Mouse (Mus musculus): ENCODE measurements around the gene Zcwpw1. TPM values are rescaled to one million over a fixed set of nuclear protein-coding genes. Genes with fewer than 3 reads are reported as not detected.

Zcwpw1 gene
- 15.0 to 20.7 TPM (median 19.2 TPM) in 4 replicates for total RNA-seq (2023)

DNA sequence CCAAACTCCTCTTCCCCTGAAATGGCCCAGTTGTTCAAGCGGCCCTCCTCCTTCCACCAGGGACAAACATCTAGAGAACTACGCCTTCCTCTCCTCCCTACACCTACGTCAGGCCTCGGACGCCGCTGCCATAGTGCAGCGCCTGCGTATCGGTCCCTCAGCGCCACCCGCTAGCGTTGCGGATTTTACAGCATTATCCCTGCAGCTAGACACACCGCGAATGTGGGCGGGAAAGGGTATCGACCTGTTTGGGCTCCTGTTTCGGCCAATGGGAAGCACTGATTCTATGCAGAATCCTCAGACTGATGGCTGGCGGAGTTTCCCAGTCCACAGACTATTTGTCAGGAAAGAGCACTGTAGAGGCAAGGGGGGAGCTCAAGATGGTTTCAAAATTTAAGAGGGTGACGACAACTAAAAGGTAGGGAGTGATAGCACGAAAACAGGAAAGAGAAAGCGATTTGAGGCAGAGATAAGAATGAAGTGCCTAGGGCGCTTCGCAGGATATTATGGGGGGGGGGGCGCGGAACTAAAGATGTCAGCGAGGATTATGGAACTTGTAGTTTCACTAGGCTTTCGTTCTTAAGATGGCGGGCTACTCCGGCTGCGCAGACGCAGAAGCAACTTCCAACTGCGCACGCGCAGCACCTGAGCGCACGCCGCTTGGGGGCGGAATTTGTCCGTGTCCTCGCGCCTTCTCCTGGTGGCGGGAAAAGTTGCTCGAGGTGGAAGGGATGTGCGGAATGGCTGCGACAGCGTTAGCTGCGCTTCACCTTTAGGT is at the start of gene Zcwpw1, which contains the start of gene Mepce:
Gene Zcwpw1, plus strand, starts transcription at position 648 of the 778 bp plus-strand sequence.
Gene Mepce, minus strand, starts transcription at position 505 of the 778 bp plus-strand sequence.

DNA sequence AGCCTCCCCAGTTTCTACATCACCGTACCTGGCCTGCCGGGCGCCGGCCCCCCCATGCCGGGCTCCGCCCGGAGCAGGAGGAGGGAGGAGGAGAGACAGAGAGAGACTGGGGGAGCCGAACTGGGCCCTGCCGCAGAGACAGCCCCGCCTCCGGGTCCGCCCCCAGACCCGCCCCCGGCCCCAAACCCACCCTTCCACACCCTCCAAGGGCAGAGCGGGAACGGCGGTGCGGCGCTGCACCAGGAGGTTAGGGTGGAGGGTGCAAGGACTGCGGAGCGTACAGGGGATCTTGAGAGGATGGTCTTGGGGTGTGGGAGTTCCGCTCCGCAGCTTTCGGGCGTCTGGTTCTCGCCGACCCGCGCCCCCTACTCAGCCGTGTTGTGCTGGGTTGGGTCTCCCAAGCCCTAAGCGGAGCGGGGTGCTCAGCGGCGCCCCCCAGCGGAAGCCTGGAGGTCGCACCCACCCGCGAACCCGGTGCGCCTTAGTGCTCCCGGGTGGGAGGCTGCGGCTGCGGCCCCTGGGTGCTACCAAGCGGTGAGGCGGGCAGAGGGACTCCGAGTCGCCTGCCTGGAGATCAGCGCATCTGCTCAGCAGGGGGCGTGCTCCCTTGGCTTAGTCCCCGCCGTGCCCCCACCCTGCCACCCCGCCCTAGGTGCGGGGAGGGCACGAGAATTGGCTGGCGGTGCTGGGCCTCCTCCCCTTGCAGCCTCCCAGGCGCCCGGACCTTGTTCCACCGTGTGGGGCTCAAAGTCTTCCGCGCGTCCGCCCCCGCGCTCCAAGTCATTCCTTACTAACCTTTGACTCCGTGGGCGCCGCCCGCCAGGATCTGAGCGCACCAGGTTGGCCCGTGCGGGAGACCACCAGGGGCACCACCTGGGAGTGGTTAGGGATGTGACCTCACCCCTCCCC is 46.3 kb upstream of the Zcwpw1 start, which contains the start of gene Nyap1:
Gene Nyap1, minus strand, starts transcription at position 585 of the 909 bp plus-strand sequence.

DNA sequence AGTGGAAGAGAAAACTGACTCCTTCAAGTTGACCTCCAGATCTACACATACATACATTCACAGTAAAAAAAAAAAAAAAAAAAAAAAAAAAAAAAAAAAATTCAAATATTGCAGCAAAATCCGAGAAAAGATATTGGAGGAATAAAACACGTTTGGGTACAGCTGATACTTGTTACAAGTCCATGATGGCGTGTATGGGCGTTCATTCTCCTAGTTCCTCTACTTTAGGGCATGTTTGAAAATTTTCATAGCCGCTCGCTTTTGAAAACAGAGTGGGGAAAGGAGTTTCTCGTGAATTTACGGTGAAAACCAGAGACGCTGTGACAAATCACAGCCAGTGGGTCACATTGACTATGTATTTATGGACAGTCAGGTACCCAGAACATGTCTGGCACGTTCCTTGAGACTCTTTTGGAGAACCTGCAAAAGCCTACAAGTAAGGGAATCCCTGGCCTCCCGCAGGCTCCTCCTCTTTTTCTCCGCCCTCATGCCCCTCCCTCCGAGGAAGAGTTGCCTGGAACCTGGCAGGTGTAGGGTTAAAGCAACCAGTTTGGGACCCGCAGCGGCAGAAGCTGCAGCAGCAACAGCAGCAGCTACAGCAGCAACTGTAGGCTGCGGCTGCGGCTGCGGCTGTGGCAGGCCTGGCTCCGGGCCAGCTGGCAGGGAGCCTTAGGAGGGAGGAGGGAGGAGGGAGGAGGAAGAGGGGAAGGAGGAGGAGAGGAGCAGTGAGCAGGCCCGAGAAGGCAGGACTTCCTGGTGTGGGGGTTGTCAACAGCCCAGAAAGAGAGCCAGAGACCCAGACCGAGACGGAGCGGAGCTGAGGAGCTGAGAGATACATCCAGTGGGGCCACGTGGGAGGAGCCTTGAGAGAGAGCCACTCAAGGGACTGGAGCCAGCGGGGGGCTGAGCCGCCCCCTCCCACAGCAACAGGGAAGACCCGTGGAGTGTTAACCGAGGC is 42.1 kb upstream of the Zcwpw1 start, which contains the start of gene Tsc22d4:
Gene Tsc22d4, plus strand, starts transcription at position 517 of the 958 bp plus-strand sequence.

DNA sequence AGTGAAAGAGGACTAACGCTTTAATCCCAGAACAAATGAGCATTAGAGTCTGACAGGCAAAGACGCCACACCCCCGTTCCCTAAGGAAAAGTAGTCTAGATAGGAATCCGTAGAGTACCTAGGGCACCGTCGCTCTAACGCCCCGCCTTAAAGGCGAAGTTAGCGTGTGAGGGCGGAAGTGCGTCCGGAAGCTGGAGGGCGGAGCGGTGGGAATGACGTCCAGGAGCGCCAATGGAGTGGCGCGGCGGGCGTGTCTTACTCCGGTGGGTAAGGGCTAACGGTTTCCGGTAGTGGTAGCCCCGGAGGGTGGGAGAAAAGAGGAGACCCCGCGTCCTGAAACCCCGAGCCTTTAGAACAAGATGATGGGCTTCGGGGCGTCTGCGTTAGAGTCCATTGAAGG is 9.0 kb upstream of the Zcwpw1 start, which contains the start of gene Ppp1r35:
Gene Ppp1r35, plus strand, starts transcription at position 215 of the 400 bp plus-strand sequence.

DNA sequence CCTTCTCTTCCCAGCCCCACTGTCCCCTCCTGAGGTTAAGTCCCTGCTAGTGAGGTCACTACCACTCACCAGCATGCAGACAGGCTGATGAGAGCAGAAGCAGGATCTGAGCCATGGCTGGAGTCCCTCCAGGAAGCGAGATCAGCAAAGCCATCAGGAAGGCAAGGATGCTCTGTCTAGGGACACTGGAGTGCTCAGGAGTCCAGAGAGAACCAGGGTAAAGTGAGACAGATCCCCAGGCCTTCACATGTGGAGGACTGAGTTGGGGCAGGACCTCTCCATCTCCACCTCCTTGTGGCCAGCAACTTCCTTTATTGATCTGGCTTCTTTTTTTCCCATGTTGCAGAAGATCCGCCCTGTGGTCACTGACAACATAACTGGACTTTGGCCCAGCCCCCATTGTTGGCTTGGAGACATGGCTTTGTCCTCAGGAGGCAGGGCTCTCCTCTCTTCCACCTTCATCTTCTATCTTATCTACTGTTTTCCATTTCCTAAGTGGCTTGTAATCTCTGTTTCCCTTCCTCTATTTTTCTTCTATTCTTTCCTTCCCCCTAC is 48.4 kb downstream of the Zcwpw1 start, which contains the start of gene Pilra:
Gene Pilra, minus strand, starts transcription at position 316 of the 555 bp plus-strand sequence.

DNA sequence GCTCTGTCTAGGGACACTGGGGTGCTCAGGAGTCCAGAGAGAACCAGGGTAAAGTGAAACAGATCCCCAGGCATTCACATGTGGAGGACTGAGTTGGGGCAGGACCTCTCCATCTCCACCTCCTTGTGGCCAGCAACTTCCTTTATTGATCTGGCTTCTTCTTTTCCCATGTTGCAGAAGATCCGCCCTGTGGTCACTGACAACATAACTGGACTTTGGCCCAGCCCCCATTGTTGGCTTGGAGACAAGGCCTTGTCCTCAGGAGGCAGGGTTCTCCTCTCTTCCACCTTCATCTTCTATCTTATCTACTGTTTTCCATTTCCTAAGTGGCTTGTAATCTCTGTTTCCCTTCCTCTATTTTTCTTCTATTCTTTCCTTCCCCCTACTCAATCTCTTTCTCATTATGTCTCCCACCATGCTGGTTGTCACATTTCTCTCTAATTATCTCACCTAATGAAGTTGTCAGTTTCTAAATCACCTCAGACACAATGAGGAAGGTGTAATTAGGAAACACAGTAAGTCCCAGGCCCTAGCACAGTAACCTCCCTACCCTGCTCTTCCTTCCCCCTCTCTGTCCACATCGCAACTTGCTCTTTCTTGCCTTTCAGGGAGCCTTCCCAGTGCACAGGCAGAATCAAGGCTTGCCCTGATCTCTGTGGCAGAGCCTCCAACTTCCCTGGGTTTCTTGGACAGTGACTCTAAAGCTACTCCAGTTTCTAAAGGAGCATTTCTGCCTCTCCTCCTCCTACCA is 70.5 kb downstream of the Zcwpw1 start, which contains the start of gene Pilrb1:
Gene Pilrb1, minus strand, starts transcription at position 147 of the 751 bp plus-strand sequence.

DNA sequence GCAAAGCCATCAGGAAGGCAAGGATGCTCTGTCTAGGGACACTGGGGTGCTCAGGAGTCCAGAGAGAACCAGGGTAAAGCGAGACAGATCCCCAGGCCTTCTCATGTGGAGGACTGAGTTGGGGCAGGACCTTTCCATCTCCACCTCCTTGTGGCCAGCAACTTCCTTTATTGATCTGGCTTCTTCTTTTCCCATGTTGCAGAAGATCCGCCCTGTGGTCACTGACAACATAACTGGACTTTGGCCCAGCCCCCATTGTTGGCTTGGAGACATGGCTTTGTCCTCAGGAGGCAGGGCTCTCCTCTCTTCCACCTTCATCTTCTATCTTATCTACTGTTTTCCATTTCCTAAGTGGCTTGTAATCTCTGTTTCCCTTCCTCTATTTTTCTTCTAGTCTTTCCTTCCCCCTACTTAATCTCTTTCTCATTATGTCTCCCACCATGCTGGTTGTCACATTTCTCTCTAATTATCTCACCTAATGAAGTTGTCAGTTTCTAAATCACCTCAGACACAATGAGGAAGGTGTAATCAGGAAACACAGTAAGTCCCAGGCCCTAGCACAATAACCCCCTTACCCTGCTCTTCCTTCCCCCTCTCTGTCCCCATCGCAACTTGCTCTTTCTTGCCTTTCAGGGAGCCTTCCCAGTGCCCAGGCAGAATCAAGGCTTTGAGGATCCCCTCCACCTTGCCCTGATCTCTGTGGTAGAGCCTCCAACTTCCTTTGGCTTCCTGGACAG is 84.2 kb downstream of the Zcwpw1 start, which contains the start of gene Pilrb2:
Gene Pilrb2, minus strand, starts transcription at position 172 of the 737 bp plus-strand sequence.

Other genes starting within 250 kb of the Zcwpw1 start
- not detected in 4 replicates for gene Actl6b, start 234.3 kb upstream of the Zcwpw1 start, total RNA-seq (2023)
- 0.44 to 1.0 TPM (median 0.49 TPM) in 3 of 4 replicates, not detected in the other for gene Tfr2, start 218.0 kb upstream of the Zcwpw1 start, total RNA-seq (2023)
- 35.5 to 53.4 TPM (median 47.2 TPM) in 4 replicates for gene Mospd3, start 186.7 kb upstream of the Zcwpw1 start, total RNA-seq (2023)
- 0.57 to 1.8 TPM (median 0.97 TPM) in 4 replicates for gene Pcolce, start 174.0 kb upstream of the Zcwpw1 start, total RNA-seq (2023)
- gene Fbxo24, start 158.8 kb upstream of the Zcwpw1 start, total RNA-seq (2023), result 0.35 to 1.1 TPM (median 0.51 TPM) in 4 replicates
- gene Lrch4, start 158.7 kb upstream of the Zcwpw1 start, total RNA-seq (2023), result 194 to 213 TPM (median 205 TPM) in 4 replicates
- gene Gm20605, start 158.6 kb upstream of the Zcwpw1 start, total RNA-seq (2023), result 60.1 to 69.9 TPM (median 63.7 TPM) in 4 replicates
- gene Sap25, start 146.5 kb upstream of the Zcwpw1 start, total RNA-seq (2023), result 70.9 to 87.6 TPM (median 79.5 TPM) in 4 replicates
- gene Irs3, start 142.1 kb upstream of the Zcwpw1 start, total RNA-seq (2023), result not detected in 4 replicates
- 15.2 to 20.8 TPM (median 18.0 TPM) in 4 replicates for gene Agfg2, start 103.1 kb upstream of the Zcwpw1 start, total RNA-seq (2023)
- 0.24 to 0.75 TPM (median 0.55 TPM) in 4 replicates for gene Nyap1, start 46.2 kb upstream of the Zcwpw1 start, total RNA-seq (2023)
- 195 to 220 TPM (median 202 TPM) in 4 replicates for gene Tsc22d4, start 42.1 kb upstream of the Zcwpw1 start, total RNA-seq (2023)
- 19.5 to 26.0 TPM (median 22.4 TPM) in 4 replicates for gene Ppp1r35, start 8.9 kb upstream of the Zcwpw1 start, total RNA-seq (2023)
- gene Mepce, start 143 bp upstream of the Zcwpw1 start, total RNA-seq (2023), result 80.8 to 118 TPM (median 101 TPM) in 4 replicates
- 0.45 to 3.5 TPM (median 2.1 TPM) in 4 replicates for gene Pilra, start 48.5 kb downstream of the Zcwpw1 start, total RNA-seq (2023)
- gene Pilrb1, start 70.3 kb downstream of the Zcwpw1 start, total RNA-seq (2023), result 1.3 to 2.3 TPM (median 1.9 TPM) in 4 replicates
- gene Pilrb2, start 84.0 kb downstream of the Zcwpw1 start, total RNA-seq (2023), result 0.81 to 2.7 TPM in 2 of 4 replicates, not detected in the others
- not detected in 4 replicates for gene Cyp3a13, start 133.8 kb downstream of the Zcwpw1 start, total RNA-seq (2023)
- gene Gjc3, start 175.3 kb downstream of the Zcwpw1 start, total RNA-seq (2023), result not detected in 4 replicates
- gene Azgp1, start 193.7 kb downstream of the Zcwpw1 start, total RNA-seq (2023), result not detected in 4 replicates
- not detected in 4 replicates for gene Smok3a, start 233.5 kb downstream of the Zcwpw1 start, total RNA-seq (2023)
- gene Smok3b, start 233.6 kb downstream of the Zcwpw1 start, total RNA-seq (2023), result not detected in 4 replicates